Mouse (Mus musculus) testis, adult 2 months (tissue): ENCODE measurements around the gene Sass6.

Experiments
- CTCF ChIP-seq: fragments of 200-500 bp; IDR thresholded peaks from 2 replicates; pipeline ENCODE4 v1.5.1; 2012; ENCODE audit warnings: low read depth, mild to moderate bottlenecking, inconsistent platforms, low read length, moderate library complexity; ENCODE audit not compliant: control insufficient read depth, insufficient read depth, insufficient replicate concordance
- POLR2A ChIP-seq: fragments of 200-500 bp; IDR thresholded peaks from 2 replicates; pipeline ENCODE4 v1.6.1; 2012; ENCODE audit warnings: low read depth, mild to moderate bottlenecking, inconsistent platforms, low read length, moderate library complexity; ENCODE audit not compliant: control insufficient read depth

DNA sequence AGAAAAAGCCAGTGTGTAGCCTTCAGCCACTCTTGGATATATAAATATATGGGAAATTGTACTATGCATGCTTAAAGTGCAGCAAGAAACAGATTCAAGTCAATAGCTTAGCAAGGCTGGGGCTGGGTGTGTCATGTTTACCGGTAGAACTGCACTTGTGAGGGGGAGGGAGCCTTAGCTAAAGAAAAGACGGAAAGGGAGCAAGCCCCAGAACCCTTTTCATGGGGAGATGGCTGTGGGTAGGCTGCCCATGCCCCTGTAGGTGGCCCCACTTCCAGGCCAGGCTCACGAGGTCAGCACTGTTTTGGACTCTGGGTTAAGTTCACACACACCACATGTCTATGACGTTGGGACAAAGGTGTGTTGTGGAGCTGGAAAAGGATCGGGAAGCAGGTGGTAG is 41.0 kb downstream of the Sass6 start:
- TF ChIP-seq CTCF (no peak), POLR2A (no peak)
